Mouse (Mus musculus): Measurements from ENCODE around the gene Polrmt. TPM values are rescaled to one million over a fixed set of nuclear protein-coding genes. Genes with fewer than 3 reads are reported as not detected.

Gene Polrmt
- polyA plus RNA-seq, 1 experiment, result 19.8 TPM

GRCm38 (mm10) chr10:79745411-79745810 lies 970 bp downstream of the Polrmt start:
- TF ChIP-seq CTCF (IDR thresholded peaks at IDR 0.05; ENCODE audit: low read depth, low read length), result no peak
- no peak for TF ChIP-seq POLR2A (IDR thresholded peaks at IDR 0.05; ENCODE audit: borderline replicate concordance, low read depth, low read length)
- no peak overlapping the region for H3K27ac ChIP-seq (ENCODE audit: insufficient read depth, low read depth, low read length)
- H3K4me3 ChIP-seq (ENCODE audit: insufficient read depth, low read length), result peak overlapping the region; percentile 90
- peaks cover 12% of the 10 kb centered on the region for H3K4me1 ChIP-seq (ENCODE audit: control insufficient read depth, insufficient read depth, low read length)

GRCm38 (mm10) chr10:79743650-79744365 lies 2.6 kb downstream of the Polrmt start:
- Histone ChIP-seq H3K4me1 (ENCODE audit: control insufficient read depth, insufficient read depth, low read length) (peaks cover 12% of the 10 kb centered on the region), H3K27ac (ENCODE audit: insufficient read depth, low read depth, low read length) (no peak overlapping the region), H3K4me3 (ENCODE audit: insufficient read depth, low read length) (no peak overlapping the region)
- TF ChIP-seq CTCF (IDR thresholded peaks at IDR 0.05; ENCODE audit: low read depth, low read length), result no peak
- TF ChIP-seq POLR2A (IDR thresholded peaks at IDR 0.05; ENCODE audit: borderline replicate concordance, low read depth, low read length), result no peak

GRCm38 (mm10) chr10:79743161-79743560 lies 3.2 kb downstream of the Polrmt start:
- Histone ChIP-seq H3K27ac (ENCODE audit: insufficient read depth, low read depth, low read length) (no peak overlapping the region), H3K4me3 (ENCODE audit: insufficient read depth, low read length) (no peak overlapping the region), H3K4me1 (ENCODE audit: control insufficient read depth, insufficient read depth, low read length) (peaks cover 12% of the 10 kb centered on the region)
- TF ChIP-seq CTCF (IDR thresholded peaks at IDR 0.05; ENCODE audit: low read depth, low read length), result no peak
- TF ChIP-seq POLR2A (IDR thresholded peaks at IDR 0.05; ENCODE audit: borderline replicate concordance, low read depth, low read length), result no peak

GRCm38 (mm10) chr10:79740863-79741262 lies 5.5 kb downstream of the Polrmt start:
- H3K27ac ChIP-seq (ENCODE audit: insufficient read depth, low read depth, low read length), result no peak overlapping the region
- peaks cover 7% of the 10 kb centered on the region for H3K4me1 ChIP-seq (ENCODE audit: control insufficient read depth, insufficient read depth, low read length)
- no peak overlapping the region for H3K4me3 ChIP-seq (ENCODE audit: insufficient read depth, low read length)
- no peak for TF ChIP-seq CTCF (IDR thresholded peaks at IDR 0.05; ENCODE audit: low read depth, low read length)
- no peak for TF ChIP-seq POLR2A (IDR thresholded peaks at IDR 0.05; ENCODE audit: borderline replicate concordance, low read depth, low read length)

GRCm38 (mm10) chr10:79739234-79739633 lies 7.1 kb downstream of the Polrmt start:
- Histone ChIP-seq H3K27ac (ENCODE audit: insufficient read depth, low read depth, low read length) (no peak overlapping the region), H3K4me1 (ENCODE audit: control insufficient read depth, insufficient read depth, low read length) (no peaks in the 10 kb centered on the region), H3K4me3 (ENCODE audit: insufficient read depth, low read length) (no peak overlapping the region)
- TF ChIP-seq CTCF (IDR thresholded peaks at IDR 0.05; ENCODE audit: low read depth, low read length) (no peak), POLR2A (IDR thresholded peaks at IDR 0.05; ENCODE audit: borderline replicate concordance, low read depth, low read length) (no peak)

GRCm38 (mm10) chr10:79738259-79738658 lies 8.1 kb downstream of the Polrmt start:
- H3K27ac ChIP-seq (ENCODE audit: insufficient read depth, low read depth, low read length), result no peak overlapping the region
- no peak overlapping the region for H3K4me3 ChIP-seq (ENCODE audit: insufficient read depth, low read length)
- no peaks in the 10 kb centered on the region for H3K4me1 ChIP-seq (ENCODE audit: control insufficient read depth, insufficient read depth, low read length)
- TF ChIP-seq POLR2A (IDR thresholded peaks at IDR 0.05; ENCODE audit: borderline replicate concordance, low read depth, low read length) (no peak), CTCF (IDR thresholded peaks at IDR 0.05; ENCODE audit: low read depth, low read length) (no peak)

GRCm38 (mm10) chr10:79736706-79737105 lies 9.7 kb downstream of the Polrmt start:
- TF ChIP-seq CTCF (IDR thresholded peaks at IDR 0.05; ENCODE audit: low read depth, low read length), result no peak
- no peak for TF ChIP-seq POLR2A (IDR thresholded peaks at IDR 0.05; ENCODE audit: borderline replicate concordance, low read depth, low read length)
- Histone ChIP-seq H3K27ac (ENCODE audit: insufficient read depth, low read depth, low read length) (no peak overlapping the region), H3K4me3 (ENCODE audit: insufficient read depth, low read length) (no peak overlapping the region), H3K4me1 (ENCODE audit: control insufficient read depth, insufficient read depth, low read length) (no peaks in the 10 kb centered on the region)

GRCm38 (mm10) chr10:79735361-79735760 lies 11.0 kb downstream of the Polrmt start:
- TF ChIP-seq POLR2A (IDR thresholded peaks at IDR 0.05; ENCODE audit: borderline replicate concordance, low read depth, low read length), result no peak
- no peak for TF ChIP-seq CTCF (IDR thresholded peaks at IDR 0.05; ENCODE audit: low read depth, low read length)

GRCm38 (mm10) chr10:79733847-79734246 lies 12.5 kb downstream of the Polrmt start:
- Histone ChIP-seq H3K4me1 (ENCODE audit: control insufficient read depth, insufficient read depth, low read length) (no peaks in the 10 kb centered on the region), H3K4me3 (ENCODE audit: insufficient read depth, low read length) (no peak overlapping the region), H3K27ac (ENCODE audit: insufficient read depth, low read depth, low read length) (no peak overlapping the region)
- no peak for TF ChIP-seq POLR2A (IDR thresholded peaks at IDR 0.05; ENCODE audit: borderline replicate concordance, low read depth, low read length)
- no peak for TF ChIP-seq CTCF (IDR thresholded peaks at IDR 0.05; ENCODE audit: low read depth, low read length)

More at GRCm38 (mm10) chr10:79735361-79735760, 11.0 kb downstream of the Polrmt start:
- Histone ChIP-seq H3K4me1 (ENCODE audit: control insufficient read depth, insufficient read depth, low read length) (no peaks in the 10 kb centered on the region), H3K27ac (ENCODE audit: insufficient read depth, low read depth, low read length) (no peak overlapping the region), H3K4me3 (ENCODE audit: insufficient read depth, low read length) (no peak overlapping the region)

- Histone ChIP-seq H3K27ac (ENCODE audit: insufficient read depth, low read depth, low read length) (no peak overlapping the region), H3K4me1 (ENCODE audit: control insufficient read depth, insufficient read depth, low read length) (no peaks in the 10 kb centered on the region), H3K4me3 (ENCODE audit: insufficient read depth, low read length) (no peak overlapping the region)
- TF ChIP-seq CTCF (IDR thresholded peaks at IDR 0.05; ENCODE audit: low read depth, low read length) (peak; percentile 45; the same call in 1 of the 2 replicates), POLR2A (IDR thresholded peaks at IDR 0.05; ENCODE audit: borderline replicate concordance, low read depth, low read length) (no peak)
Measured at GRCm38 (mm10) chr10:79732500-79732899, 13.9 kb downstream of the Polrmt start.

Measured in bone marrow macrophage, adult 2 months (primary cell).